Mouse (Mus musculus): ENCODE results near the gene Lrrc51.

DNA sequence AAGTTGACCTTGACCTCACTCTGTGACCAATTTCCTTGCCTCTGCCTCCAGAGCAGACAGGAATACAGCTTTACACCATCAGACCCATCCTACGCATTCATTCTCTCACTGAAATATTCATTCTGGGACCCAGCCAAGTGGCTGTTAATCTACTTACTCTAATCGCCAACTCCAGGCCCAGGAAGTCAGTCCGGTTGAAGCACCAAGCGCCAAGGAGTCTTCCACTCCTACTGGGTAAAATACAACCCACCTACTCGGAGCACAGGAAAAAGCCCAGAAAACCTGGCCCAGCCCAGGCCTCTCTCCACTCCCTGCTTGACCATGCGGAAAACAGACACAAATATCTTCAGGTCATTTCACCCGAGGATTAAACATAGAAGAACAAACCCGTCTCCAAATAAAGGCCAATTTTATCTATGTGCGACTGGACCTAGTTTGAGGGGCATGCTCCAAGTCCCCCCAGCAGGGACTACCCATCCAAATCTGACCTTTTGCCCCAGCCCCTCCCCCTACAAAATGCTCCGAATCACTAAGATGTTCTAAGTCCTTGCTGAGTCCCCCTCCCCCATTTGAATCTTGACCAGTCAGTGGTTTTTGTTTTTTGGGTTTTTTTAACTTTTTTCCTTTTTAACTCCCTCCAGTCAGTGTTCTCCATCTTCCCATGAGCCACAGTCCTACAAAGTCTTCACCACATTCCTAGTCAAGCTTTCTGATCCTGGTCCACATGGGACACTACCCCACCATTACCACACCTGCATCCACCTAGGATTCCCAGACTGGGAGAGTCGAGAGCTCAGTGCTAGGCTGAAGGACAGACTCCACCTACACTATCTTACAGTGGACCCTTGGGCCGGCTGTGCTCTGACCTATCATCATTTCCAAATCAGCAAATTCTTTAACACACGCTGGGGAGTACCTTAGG is 65.2 kb downstream of the Lrrc51 start:
- no peak for TF ChIP-seq CTCF (IDR thresholded peaks at IDR 0.05; ENCODE audit: low read depth)
- no peak for TF ChIP-seq EP300 (IDR thresholded peaks at IDR 0.05; ENCODE audit: low read depth)

All from liver, embryonic 14.5 days (tissue).